Mouse (Mus musculus): ENCODE measurements around the gene C330007P06Rik. TPM values are rescaled to one million over a fixed set of nuclear protein-coding genes. Genes with fewer than 3 reads are reported as not detected.

Gene C330007P06Rik
- total and polyA plus RNA-seq, 3 experiments, result 18.6 to 61.2 (median 53.0) TPM

GRCm38 (mm10) chrX:36796163-36796581 lies 77.7 kb downstream of the C330007P06Rik start (continued):
- peak; percentile 73; the same call in 1 of the 2 replicates for TF ChIP-seq MAZ (IDR thresholded peaks at IDR 0.05; ENCODE audit: low read depth, low read length)
- no peak for TF ChIP-seq JUND (conservative IDR thresholded peaks at IDR 0.05; ENCODE audit: low read depth, low read length)

DNA sequence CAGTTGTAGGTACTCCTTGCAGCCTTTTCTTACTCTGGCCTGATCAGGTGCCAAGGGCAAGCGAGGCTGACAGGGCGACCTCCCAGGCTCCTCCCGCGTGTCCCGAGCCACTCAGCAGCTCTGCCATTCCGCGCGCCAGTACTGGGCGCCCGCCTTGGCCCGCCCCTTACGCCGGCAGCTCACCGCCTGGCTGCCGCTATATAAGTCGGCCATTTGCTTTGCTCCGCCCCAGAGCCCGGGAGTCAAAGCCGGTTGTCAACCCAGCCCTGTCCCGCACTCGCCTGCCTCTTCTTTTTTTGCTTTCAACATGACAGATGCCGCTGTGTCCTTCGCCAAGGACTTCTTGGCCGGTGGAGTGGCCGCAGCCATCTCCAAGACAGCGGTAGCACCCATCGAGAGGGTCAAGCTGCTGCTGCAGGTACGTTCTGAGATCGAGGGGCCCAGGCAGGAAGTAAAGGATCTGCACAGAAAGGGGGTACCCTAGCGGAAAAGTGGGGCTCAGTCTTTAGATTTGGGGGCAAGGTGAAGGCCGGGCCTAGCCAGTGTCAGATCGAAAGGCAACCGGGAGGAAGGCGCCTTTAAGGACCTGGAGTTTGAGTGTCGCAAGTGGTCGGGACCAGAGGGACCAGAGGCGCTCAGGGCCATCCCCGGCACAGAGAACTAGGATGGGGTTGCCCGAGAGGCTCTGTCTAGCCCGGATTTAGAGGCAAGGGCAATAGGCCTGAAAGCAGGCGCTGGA lies 78.3 kb downstream of the C330007P06Rik start, which contains the start of gene Slc25a5:
Slc25a5 (plus strand) TSS at position 228 of the 739 bp plus-strand sequence.
- Histone ChIP-seq H3K27ac (ENCODE audit: insufficient read depth, low read depth) (peak within 1 kb of the TSS; percentile 78), H3K27me3 (replicated peaks) (no peaks in the 10 kb centered on the region), H3K9me3 (replicated peaks; ENCODE audit: low read length) (no peaks in the 10 kb centered on the region), H3K79me2 (replicated peaks; ENCODE audit: control insufficient read depth, extremely low read depth, insufficient read depth, poor library complexity, severe bottlenecking) (peaks cover 10% of the 10 kb centered on the region), H3K36me3 (replicated peaks in 1 of 2; ENCODE audit: control insufficient read depth in 1 of 2, insufficient read depth in 1 of 2, low read length in 1 of 2) (peaks cover 15 to 18% of the 10 kb centered on the region in 2 experiments), H3K9ac (ENCODE audit: insufficient read depth, low read depth) (peak within 1 kb of the TSS; percentile 83), H3K4me3 (replicated peaks in 1 of 3; ENCODE audit: low read depth in 2 of 3, low read length in 2 of 3, poor library complexity in 1 of 3) (peak within 1 kb of the TSS; percentile 74 to 81 (median 75)), H3K4me1 (ENCODE audit: control insufficient read depth in 1 of 2, insufficient read depth in 2 of 2) (peaks cover 0 to 8% of the 10 kb centered on the region in 2 experiments; a peak in 1 of 4 replicates), H3K4me2 (ENCODE audit: insufficient read depth, low read depth, poor library complexity, severe bottlenecking) (peak within 1 kb of the TSS; percentile 32)
- in situ Hi-C loops (cut with MboI; ENCODE audit: low pct_ligation_motif_present, low pct_unique_long_range_greater_than_20kb, low sequenced_read_pairs) (loop anchor here (5.0 to 10.0 kb wide), 2 partner anchors 33 to 51 kb away; partner anchors contain the start of gene Slc25a43), dilution Hi-C loops (cut with MboI; ENCODE audit: extremely low pct_ligation_motif_present, extremely low pct_unique_long_range_greater_than_20kb, low sequenced_read_pairs) (no loop called here)
- peak; percentile 77 for DNase-seq (ENCODE audit: extremely low read depth)
- peak; percentile 76; the same call in 1 of the 2 replicates for TF ChIP-seq TBP (conservative IDR thresholded peaks at IDR 0.05; ENCODE audit: low read depth, low read length)
- no peak for TF ChIP-seq USF2 (conservative IDR thresholded peaks at IDR 0.05; ENCODE audit: low read depth, low read length)
- TF ChIP-seq SMC3 (IDR thresholded peaks at IDR 0.05; ENCODE audit: low read depth, low read length), result no peak
- TF ChIP-seq MAX (IDR thresholded peaks at IDR 0.05; ENCODE audit: low read length), result 0 out of 2 replicates have a peak, but pooled peaks have one; percentile 27
- peak; percentile 40; the same call in 1 of the 2 replicates for TF ChIP-seq TCF12 (IDR thresholded peaks at IDR 0.05; ENCODE audit: low read depth, low read length)
- no peak for TF ChIP-seq CHD1 (IDR thresholded peaks at IDR 0.05; ENCODE audit: low read depth, low read length)
- peak; percentile 93 for TF ChIP-seq ZMIZ1 (IDR thresholded peaks at IDR 0.05; ENCODE audit: low read depth, low read length)
- TF ChIP-seq IRF4 (IDR thresholded peaks at IDR 0.05; ENCODE audit: low read depth, low read length), result no peak
- no peak for TF ChIP-seq EP300 (IDR thresholded peaks at IDR 0.05; ENCODE audit: low read length)
- TF ChIP-seq RCOR1 (conservative IDR thresholded peaks at IDR 0.05; ENCODE audit: low read depth, low read length), result no peak
- peak; percentile 79 for TF ChIP-seq POLR2AphosphoS2 (IDR thresholded peaks at IDR 0.05; ENCODE audit: low read depth, low read length)
- TF ChIP-seq USF1 (IDR thresholded peaks at IDR 0.05; ENCODE audit: low read depth, low read length), result no peak
- TF ChIP-seq PAX5 (IDR thresholded peaks at IDR 0.05; ENCODE audit: low read length), result no peak
- TF ChIP-seq ZKSCAN1 (IDR thresholded peaks at IDR 0.05; ENCODE audit: borderline replicate concordance, low read depth, low read length), result no peak
- TF ChIP-seq MXI1 (IDR thresholded peaks at IDR 0.05; ENCODE audit: low read depth, low read length), result peak; percentile 40; the same call in 1 of the 2 replicates
- TF ChIP-seq KAT2A (IDR thresholded peaks at IDR 0.05; ENCODE audit: insufficient replicate concordance, low read length), result no peak
- no peak for TF ChIP-seq MEF2A (IDR thresholded peaks at IDR 0.05; ENCODE audit: borderline replicate concordance, low read depth, low read length)
- peak; percentile 38 for TF ChIP-seq NRF1 (IDR thresholded peaks at IDR 0.05; ENCODE audit: low read depth, low read length)
- no peak for TF ChIP-seq ZNF384 (IDR thresholded peaks at IDR 0.05; ENCODE audit: low read depth, low read length)
- TF ChIP-seq ETS1 (conservative IDR thresholded peaks at IDR 0.05; ENCODE audit: low read depth, low read length), result no peak
- no peak for TF ChIP-seq ZC3H11A (IDR thresholded peaks at IDR 0.05; ENCODE audit: low read depth, low read length)
- peak; percentile 21; the same call in 1 of the 2 replicates for TF ChIP-seq HCFC1 (IDR thresholded peaks at IDR 0.05; ENCODE audit: low read depth, low read length)
- TF ChIP-seq MAZ (IDR thresholded peaks at IDR 0.05; ENCODE audit: low read depth, low read length), result no peak
- TF ChIP-seq NELFE (IDR thresholded peaks at IDR 0.05; ENCODE audit: low read depth, low read length), result peak; percentile 92
- TF ChIP-seq BHLHE40 (IDR thresholded peaks at IDR 0.05; ENCODE audit: low read depth, low read length), result 0 out of 2 replicates have a peak, but pooled peaks have one; percentile 16
- no peak for TF ChIP-seq MAFK (IDR thresholded peaks at IDR 0.05; ENCODE audit: insufficient replicate concordance, low read length)
- TF ChIP-seq MYC (IDR thresholded peaks at IDR 0.05; ENCODE audit: low read depth, low read length), result no peak
- TF ChIP-seq ELF1 (IDR thresholded peaks at IDR 0.05; ENCODE audit: low read depth, low read length), result peak; percentile 27; the same call in 1 of the 2 replicates
- TF ChIP-seq E2F4 (IDR thresholded peaks at IDR 0.05; ENCODE audit: insufficient replicate concordance, low read depth, low read length), result no peak
- no peak for TF ChIP-seq JUN (IDR thresholded peaks at IDR 0.05; ENCODE audit: insufficient read depth, low read depth, low read length)
- TF ChIP-seq SIN3A (IDR thresholded peaks at IDR 0.05; ENCODE audit: low read length), result peak; percentile 66
- TF ChIP-seq POLR2A (IDR thresholded peaks at IDR 0.05; ENCODE audit: low read depth, low read length), result peak; percentile 90

All from CH12.LX (cell line).